Mouse (Mus musculus) myocyte (in vitro differentiated cells): ENCODE data around the gene March6.

ENCODE experiments used
- CEBPB ChIP-seq: IDR thresholded peaks from 2 replicates; pipeline ENCODE4 v1.6.1; 2011; ENCODE audit warnings: mild to moderate bottlenecking, moderate library complexity; ENCODE audit not compliant: poor library complexity, insufficient read depth, severe bottlenecking
- MAX ChIP-seq: IDR thresholded peaks from one replicate; pipeline ENCODE4 v1.6.1; 2011; ENCODE audit warnings: low read depth, mild to moderate bottlenecking, control low read depth
- POLR2A ChIP-seq: IDR thresholded peaks from one replicate; pipeline ENCODE4 v1.6.1; 2011; ENCODE audit warnings: low read depth, mild to moderate bottlenecking, control low read depth, moderate library complexity; ENCODE audit not compliant: insufficient read length
- TCF3 ChIP-seq: IDR thresholded peaks from one replicate; pipeline ENCODE4 v1.6.1; 2011; ENCODE audit warnings: low read depth, control low read depth; ENCODE audit not compliant: insufficient read length

GRCm38 (mm10) chr15:31533529-31533928 lies 2.7 kb upstream of the March6 start:
- TF ChIP-seq POLR2A (no peak), MAX (no peak), TCF3 (no peak), CEBPB (no peak)
